Mouse (Mus musculus) hindbrain, embryonic 14.5 days (tissue): ENCODE data around the gene Map4k4. TPM values are rescaled to one million over a fixed set of nuclear protein-coding genes. Genes with fewer than 3 reads are reported as not detected.

Experiments used
- ATAC-seq: fragments of 200-750 bp; cut with Nextera tagmentation; 2 replicates; pipeline ENCODE4 v1.8.0; 2017; ENCODE audit warnings: moderate number of reproducible peaks, mild to moderate bottlenecking, moderate TSS enrichment, moderate library complexity; ENCODE audit not compliant: low FRiP score
- DNase-seq: peaks from one replicate; pipeline ENCODE4 v3.0.0-alpha.2; 2015; ENCODE audit warnings: low spot score
- H3K27ac ChIP-seq: fragments of 300-500 bp; sonication (generic); 2 replicates; pipeline ENCODE4 v1.5.1; 2014; ENCODE audit warnings: mild to moderate bottlenecking, moderate library complexity
- H3K27me3 ChIP-seq: fragments of 300-500 bp; sonication (generic); 2 replicates; pipeline ENCODE4 v1.6.1; 2014; ENCODE audit warnings: mild to moderate bottlenecking, low read length, mixed read lengths; ENCODE audit not compliant: control insufficient read depth, insufficient read depth
- H3K36me3 ChIP-seq: fragments of 300-500 bp; sonication (generic); replicated peaks from 2 replicates; pipeline ENCODE4 v1.6.1; 2014; ENCODE audit not compliant: control insufficient read depth, insufficient read depth
- H3K4me1 ChIP-seq: fragments of 300-500 bp; sonication (generic); replicated peaks from 2 replicates; pipeline ENCODE4 v1.6.1; 2014; ENCODE audit warnings: antibody characterized with exemption, low read length, mixed read lengths; ENCODE audit not compliant: control insufficient read depth, insufficient read depth
- H3K4me2 ChIP-seq: fragments of 300-500 bp; sonication (generic); replicated peaks from 2 replicates; pipeline ENCODE4 v1.6.1; 2014; ENCODE audit warnings: mild to moderate bottlenecking, moderate library complexity
- H3K4me3 ChIP-seq: fragments of 300-500 bp; sonication (generic); replicated peaks from 2 replicates; pipeline ENCODE4 v1.5.1; 2014; ENCODE audit warnings: mild to moderate bottlenecking, low read length
- H3K9ac ChIP-seq: fragments of 300-500 bp; sonication (generic); 2 replicates; pipeline ENCODE4 v1.6.1; 2014
- H3K9me3 ChIP-seq: fragments of 300-500 bp; sonication (generic); 2 replicates; pipeline ENCODE4 v1.6.1; 2016; ENCODE audit warnings: low read length; ENCODE audit not compliant: control insufficient read depth
- WGBS: fragments of 180-500 bp; shearing (Covaris S2); extraction: QIAGEN DNeasy Blood & Tissue Kit; methylation state at CpG from one replicate; pipeline ENCODE4 v1.1.7; 2014; 5-methylcytosine and 5-hydroxymethylcytosine counted together
- polyA plus RNA-seq: library from polyadenylated mRNA; unstranded; fragments of >200 nt; fragmentation: Nextera tagmentation; extraction: Ambion mirVana; gene quantifications from 2 replicates; pipeline ENCODE4 v1.2.1, GENCODE M21; 2014

The Map4k4 gene
- polyA plus RNA-seq, 1 experiment from 2014 or later, result 51.2 TPM

- H3K27me3 ChIP-seq, result no peaks in the 10 kb centered on the region
- DNase-seq, result no peak
- H3K27ac ChIP-seq, result no peak overlapping the region
- no peak overlapping the region for H3K4me3 ChIP-seq
- H3K36me3 ChIP-seq, result no peaks in the 10 kb centered on the region
- no peak overlapping the region for H3K4me2 ChIP-seq
- WGBS, result 95% methylated on average over 6 of the region's 6 CpGs
- H3K9ac ChIP-seq, result no peak overlapping the region
- H3K9me3 ChIP-seq, result no peaks in the 10 kb centered on the region
- ATAC-seq, result no peak
- no peaks in the 10 kb centered on the region for H3K4me1 ChIP-seq
These were observed 150.4 kb downstream of the Map4k4 start for GRCm38 (mm10) chr1:40051157-40051556.

GRCm38 (mm10) chr1:40052156-40052555 is 151.4 kb downstream of the Map4k4 start:
- DNase-seq, result no peak
- WGBS, result 78% methylated on average over 8 of the region's 8 CpGs
- Histone ChIP-seq H3K4me1 (no peaks in the 10 kb centered on the region), H3K36me3 (no peaks in the 10 kb centered on the region), H3K9me3 (no peaks in the 10 kb centered on the region), H3K4me3 (no peak overlapping the region), H3K27me3 (no peaks in the 10 kb centered on the region), H3K4me2 (no peak overlapping the region), H3K27ac (no peak overlapping the region), H3K9ac (no peak overlapping the region)
- no peak for ATAC-seq

GRCm38 (mm10) chr1:40053071-40053470 is 152.4 kb downstream of the Map4k4 start:
- Histone ChIP-seq H3K27me3 (no peaks in the 10 kb centered on the region), H3K9me3 (no peaks in the 10 kb centered on the region), H3K36me3 (no peaks in the 10 kb centered on the region), H3K27ac (no peak overlapping the region), H3K4me2 (no peak overlapping the region), H3K9ac (no peak overlapping the region), H3K4me1 (no peaks in the 10 kb centered on the region), H3K4me3 (no peak overlapping the region)
- WGBS, result 88% methylated on average over 5 of the region's 5 CpGs
- DNase-seq, result no peak
- no peak for ATAC-seq

- no peak overlapping the region for H3K4me2 ChIP-seq
- no peaks in the 10 kb centered on the region for H3K36me3 ChIP-seq
- DNase-seq (no peak), ATAC-seq (no peak)
- no peak overlapping the region for H3K9ac ChIP-seq
- H3K4me3 ChIP-seq, result no peak overlapping the region
- WGBS, result 90% methylated on average over 7 of the region's 7 CpGs
- no peaks in the 10 kb centered on the region for H3K4me1 ChIP-seq
- H3K27me3 ChIP-seq, result no peaks in the 10 kb centered on the region
- H3K27ac ChIP-seq, result no peak overlapping the region
- no peaks in the 10 kb centered on the region for H3K9me3 ChIP-seq
These were observed 154.3 kb downstream of the Map4k4 start for GRCm38 (mm10) chr1:40055051-40055450.

- Histone ChIP-seq H3K4me1 (no peaks in the 10 kb centered on the region), H3K27ac (no peak overlapping the region), H3K27me3 (no peaks in the 10 kb centered on the region), H3K9ac (no peak overlapping the region), H3K9me3 (no peaks in the 10 kb centered on the region), H3K36me3 (no peaks in the 10 kb centered on the region), H3K4me2 (no peak overlapping the region), H3K4me3 (no peak overlapping the region)
- 95% methylated on average over 5 of the region's 5 CpGs for WGBS
- DNase-seq (no peak), ATAC-seq (no peak)
These were observed 155.2 kb downstream of the Map4k4 start for GRCm38 (mm10) chr1:40055963-40056362.

- H3K4me1 ChIP-seq, result no peaks in the 10 kb centered on the region
- 79% methylated on average over 5 of the region's 5 CpGs for whole genome bisulfite sequencing
- H3K36me3 ChIP-seq, result no peaks in the 10 kb centered on the region
- H3K4me2 ChIP-seq, result no peak overlapping the region
- no peaks in the 10 kb centered on the region for H3K27me3 ChIP-seq
- H3K4me3 ChIP-seq, result no peak overlapping the region
- no peak overlapping the region for H3K9ac ChIP-seq
- ATAC-seq, result no peak
- DNase-seq, result no peak
- H3K9me3 ChIP-seq, result no peaks in the 10 kb centered on the region
- no peak overlapping the region for H3K27ac ChIP-seq
These were observed 156.6 kb downstream of the Map4k4 start for GRCm38 (mm10) chr1:40057351-40057750.

GRCm38 (mm10) chr1:40058013-40058412 is 157.3 kb downstream of the Map4k4 start:
- H3K4me2 ChIP-seq, result no peak overlapping the region
- no peak for ATAC-seq
- no peaks in the 10 kb centered on the region for H3K9me3 ChIP-seq
- no peak overlapping the region for H3K27ac ChIP-seq
- DNase-seq, result no peak
- no peak overlapping the region for H3K9ac ChIP-seq
- H3K36me3 ChIP-seq, result no peaks in the 10 kb centered on the region
- H3K4me1 ChIP-seq, result peaks cover 3% of the 10 kb centered on the region; the same call in 1 of the 2 replicates
- WGBS, result 67% methylated on average over 11 of the region's 11 CpGs
- no peaks in the 10 kb centered on the region for H3K27me3 ChIP-seq
- no peak overlapping the region for H3K4me3 ChIP-seq

- 94% methylated on average over 4 of the region's 4 CpGs for WGBS
These were observed 158.5 kb downstream of the Map4k4 start for GRCm38 (mm10) chr1:40059122-40059774.

GRCm38 (mm10) chr1:40061359-40061758 is 160.6 kb downstream of the Map4k4 start:
- no peak overlapping the region for H3K4me2 ChIP-seq
- no peak overlapping the region for H3K9ac ChIP-seq
- no peak for DNase-seq
- peaks cover 5% of the 10 kb centered on the region; the same call in 1 of the 2 replicates for H3K4me1 ChIP-seq
- H3K27ac ChIP-seq, result no peak overlapping the region
- ATAC-seq, result no peak
- no peak overlapping the region for H3K4me3 ChIP-seq
- H3K9me3 ChIP-seq, result no peaks in the 10 kb centered on the region
- WGBS, result 81% methylated on average over 9 of the region's 9 CpGs
- H3K27me3 ChIP-seq, result no peaks in the 10 kb centered on the region
- H3K36me3 ChIP-seq, result no peaks in the 10 kb centered on the region

More at GRCm38 (mm10) chr1:40059122-40059774, 158.5 kb downstream of the Map4k4 start:
- H3K27me3 ChIP-seq, result no peaks in the 10 kb centered on the region
- no peak overlapping the region for H3K4me3 ChIP-seq
- DNase-seq, result no peak
- H3K27ac ChIP-seq, result no peak overlapping the region
- H3K4me2 ChIP-seq, result no peak overlapping the region
- no peak for ATAC-seq
- H3K9ac ChIP-seq, result no peak overlapping the region
- peaks cover 5% of the 10 kb centered on the region; the same call in 1 of the 2 replicates for H3K4me1 ChIP-seq
- H3K9me3 ChIP-seq, result no peaks in the 10 kb centered on the region
- no peaks in the 10 kb centered on the region for H3K36me3 ChIP-seq

GRCm38 (mm10) chr1:40063409-40063808 is 162.7 kb downstream of the Map4k4 start:
- no peaks in the 10 kb centered on the region for H3K36me3 ChIP-seq
- H3K9me3 ChIP-seq, result no peaks in the 10 kb centered on the region
- no peaks in the 10 kb centered on the region for H3K27me3 ChIP-seq
- H3K4me2 ChIP-seq, result no peak overlapping the region
- H3K27ac ChIP-seq, result no peak overlapping the region
- H3K9ac ChIP-seq, result no peak overlapping the region
- H3K4me1 ChIP-seq, result peaks cover 5% of the 10 kb centered on the region; the same call in 1 of the 2 replicates
- H3K4me3 ChIP-seq, result no peak overlapping the region
- 58% methylated on average over 4 of the region's 4 CpGs for WGBS
- ATAC-seq, result no peak
- DNase-seq, result no peak
